Mouse (Mus musculus) CH12.LX (cell line): ENCODE data around the gene Mon1b.

Experiments used
- CHD1 ChIP-seq: IDR thresholded peaks from 2 replicates; pipeline ENCODE4 v1.6.1; 2012; ENCODE audit warnings: low read depth, low read length, improper control_type of control experiment, inconsistent platforms
- CTCF ChIP-seq, 2 experiments: IDR thresholded peaks in 1 of 2; conservative IDR thresholded peaks in 1 of 2; 2 replicates each; pipeline ENCODE4 v1.5.1; 2011 to 2012; ENCODE audit warnings: low read depth in 2 of 2, low read length in 2 of 2, improper control_type of control experiment in 1 of 2, inconsistent platforms in 1 of 2, mild to moderate bottlenecking in 1 of 2, moderate library complexity in 1 of 2
- ETS1 ChIP-seq: conservative IDR thresholded peaks from 2 replicates; pipeline ENCODE4 v1.6.1; 2012; ENCODE audit warnings: low read depth, mild to moderate bottlenecking, inconsistent platforms, low read length, improper control_type of control experiment, moderate library complexity
- IRF4 ChIP-seq: IDR thresholded peaks from 2 replicates; pipeline ENCODE4 v1.6.1; 2014; ENCODE audit warnings: low read depth, mild to moderate bottlenecking, inconsistent platforms, low read length, improper control_type of control experiment
- RCOR1 ChIP-seq: conservative IDR thresholded peaks from 2 replicates; pipeline ENCODE4 v1.6.1; 2012; ENCODE audit warnings: low read depth, mild to moderate bottlenecking, inconsistent platforms, low read length, improper control_type of control experiment
- ZNF384 ChIP-seq: IDR thresholded peaks from 2 replicates; pipeline ENCODE4 v1.6.1; 2012; ENCODE audit warnings: low read depth, low read length, improper control_type of control experiment, inconsistent platforms

DNA sequence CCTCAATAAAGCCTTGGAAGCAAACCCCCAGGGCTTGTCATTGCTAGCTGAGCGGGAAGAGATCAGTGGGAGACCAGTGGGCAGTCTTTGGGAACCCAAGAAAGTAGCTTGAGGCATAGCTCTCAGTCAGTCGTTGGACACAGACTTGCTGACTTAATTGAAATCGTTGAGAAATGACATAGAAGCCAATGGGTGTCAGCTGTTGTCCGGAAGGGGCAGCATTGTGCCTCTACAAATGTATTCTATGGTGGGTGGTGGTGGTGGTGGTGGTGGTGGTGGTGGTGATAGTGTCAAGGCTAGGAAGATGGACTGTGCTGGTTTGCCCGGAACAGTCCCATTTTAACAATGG lies 867 bp downstream of the Mon1b start:
- peak in 1 of 2 experiments; percentile 56; a peak in 2 of 4 replicates for TF ChIP-seq CTCF (conservative IDR thresholded peaks at IDR 0.05 in 1 of 2, IDR thresholded peaks at IDR 0.05 in 1 of 2; ENCODE audit: low read depth in 2 of 2, low read length in 2 of 2)
- TF ChIP-seq CHD1: no peak
- TF ChIP-seq RCOR1: no peak
- TF ChIP-seq ZNF384: no peak
- TF ChIP-seq ETS1: no peak
- no peak for TF ChIP-seq IRF4
